Mouse (Mus musculus): Measurements from ENCODE around the gene Dnah10. TPM values are rescaled to one million over a fixed set of nuclear protein-coding genes. Genes with fewer than 3 reads are reported as not detected.

Dnah10 gene
- polyA plus RNA-seq, 1 experiment = not detected

DNA sequence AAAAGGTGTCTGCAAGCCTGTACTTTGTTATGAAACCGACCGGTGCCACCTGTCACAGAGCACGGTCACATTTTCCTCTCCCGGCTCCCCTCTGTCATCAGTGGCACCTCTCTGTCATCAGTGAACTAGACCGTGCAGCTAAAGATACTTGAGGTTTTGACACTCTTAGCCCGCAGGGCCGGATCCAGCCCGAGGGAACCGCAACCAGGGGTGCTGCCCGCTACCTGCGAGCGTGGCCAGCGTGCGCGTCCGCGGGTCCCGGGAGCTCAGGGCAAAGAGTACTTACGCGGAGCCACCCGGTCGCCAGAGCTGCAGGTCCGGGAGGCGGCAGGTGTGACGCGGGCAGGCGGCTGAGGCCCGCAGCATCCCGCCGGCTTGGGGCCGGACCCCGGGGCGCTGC lies 136.6 kb downstream of the Dnah10 start:
- TF ChIP-seq POLR2A (IDR thresholded peaks at IDR 0.05; ENCODE audit: borderline replicate concordance, low read depth, low read length) (no peak), CTCF (IDR thresholded peaks at IDR 0.05; ENCODE audit: low read depth, low read length) (no peak)
- Histone ChIP-seq H3K4me3 (ENCODE audit: insufficient read depth, low read length) (peak overlapping the region; percentile 78), H3K4me1 (ENCODE audit: control insufficient read depth, insufficient read depth, low read length) (peaks cover 8% of the 10 kb centered on the region), H3K27ac (ENCODE audit: insufficient read depth, low read depth, low read length) (no peak overlapping the region)

GRCm38 (mm10) chr5:124862013-124862866 lies 137.4 kb downstream of the Dnah10 start, which contains the start of the genes Ccdc92 and Zfp664:
Gene Ccdc92, minus strand, starts transcription at chr5:124862424.
Gene Zfp664, plus strand, starts transcription at chr5:124862691.
- no peak within 1 kb of the TSS for H3K27ac ChIP-seq (ENCODE audit: insufficient read depth, low read depth, low read length)
- TF ChIP-seq CTCF (IDR thresholded peaks at IDR 0.05; ENCODE audit: low read depth, low read length) (no peak), POLR2A (IDR thresholded peaks at IDR 0.05; ENCODE audit: borderline replicate concordance, low read depth, low read length) (no peak)
- H3K4me3 ChIP-seq (ENCODE audit: insufficient read depth, low read length) = peak within 1 kb of the TSS; percentile 87
- H3K4me1 ChIP-seq (ENCODE audit: control insufficient read depth, insufficient read depth, low read length) = peaks cover 8% of the 10 kb centered on the region

DNA sequence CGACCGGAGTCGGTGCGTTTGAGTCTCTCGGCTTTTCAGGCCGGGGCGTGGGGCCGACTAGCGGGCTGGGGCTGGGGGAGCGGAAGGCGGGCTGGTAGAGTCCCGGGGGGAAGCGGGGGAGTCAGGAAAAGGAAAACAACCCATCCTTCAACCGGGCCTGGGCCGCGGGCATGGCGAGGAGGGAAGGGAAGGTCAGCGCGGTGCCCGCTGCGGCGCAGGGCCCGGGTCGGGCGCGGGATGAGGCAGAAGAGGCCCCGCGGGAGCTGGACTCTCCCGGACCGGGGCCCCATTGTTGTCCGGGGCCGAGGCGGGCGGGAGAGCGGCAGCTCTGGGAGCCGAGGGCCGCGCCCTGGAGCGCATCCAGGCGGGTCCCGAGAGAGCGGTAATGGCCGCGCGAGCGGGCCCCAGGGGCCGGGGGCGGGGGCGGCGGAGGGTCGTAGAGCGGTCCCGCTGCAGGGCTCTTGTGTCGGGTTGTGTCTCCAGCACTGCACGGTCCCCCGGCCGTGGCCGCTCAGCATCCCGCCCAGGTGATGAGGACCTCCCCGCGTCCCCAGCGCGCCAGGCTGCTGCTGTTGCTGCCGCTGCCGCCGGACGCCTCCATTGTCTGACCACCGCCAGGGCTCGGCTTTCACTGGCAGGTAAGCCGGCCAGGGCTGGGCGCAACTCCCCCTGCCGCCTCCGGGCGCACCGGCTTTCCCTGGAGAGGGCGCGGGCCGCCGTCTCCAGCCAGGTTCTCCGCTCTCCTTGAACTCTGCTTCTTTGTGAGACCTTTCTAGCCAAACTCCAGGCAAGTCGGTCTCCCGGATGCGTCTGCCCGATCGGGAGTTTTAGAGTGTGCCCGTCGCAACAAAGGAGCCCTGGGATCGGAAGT lies 138.2 kb downstream of the Dnah10 start:
- Histone ChIP-seq H3K4me3 (ENCODE audit: insufficient read depth, low read length) (peak overlapping the region; percentile 87), H3K27ac (ENCODE audit: insufficient read depth, low read depth, low read length) (no peak overlapping the region), H3K4me1 (ENCODE audit: control insufficient read depth, insufficient read depth, low read length) (peaks cover 8% of the 10 kb centered on the region)
- TF ChIP-seq CTCF (IDR thresholded peaks at IDR 0.05; ENCODE audit: low read depth, low read length) (no peak), POLR2A (IDR thresholded peaks at IDR 0.05; ENCODE audit: borderline replicate concordance, low read depth, low read length) (no peak)

DNA sequence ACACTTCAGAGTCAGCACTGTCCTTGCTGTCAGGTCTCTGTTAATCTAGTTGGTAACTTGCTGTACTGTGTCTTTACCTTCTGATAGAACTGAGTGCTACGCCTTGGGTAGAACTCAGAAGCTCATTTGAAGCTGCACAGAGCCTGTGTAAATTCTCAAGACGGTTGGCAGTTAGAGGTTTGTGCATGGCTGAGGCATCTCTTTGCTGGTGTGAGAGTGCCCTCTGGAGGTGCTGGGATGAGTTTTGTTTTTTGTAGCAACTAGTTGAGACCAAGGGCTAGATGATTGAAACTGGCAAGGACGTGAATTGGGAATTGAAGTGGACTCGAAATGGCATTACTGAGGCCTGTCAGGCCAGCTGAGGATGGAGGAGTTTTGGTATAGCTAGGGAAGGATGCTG lies 144.1 kb downstream of the Dnah10 start:
- Histone ChIP-seq H3K4me3 (ENCODE audit: insufficient read depth, low read length) (no peak overlapping the region), H3K27ac (ENCODE audit: insufficient read depth, low read depth, low read length) (no peak overlapping the region), H3K4me1 (ENCODE audit: control insufficient read depth, insufficient read depth, low read length) (peaks cover 16% of the 10 kb centered on the region)
- TF ChIP-seq POLR2A (IDR thresholded peaks at IDR 0.05; ENCODE audit: borderline replicate concordance, low read depth, low read length) = no peak
- TF ChIP-seq CTCF (IDR thresholded peaks at IDR 0.05; ENCODE audit: low read depth, low read length) = peak; percentile 39

DNA sequence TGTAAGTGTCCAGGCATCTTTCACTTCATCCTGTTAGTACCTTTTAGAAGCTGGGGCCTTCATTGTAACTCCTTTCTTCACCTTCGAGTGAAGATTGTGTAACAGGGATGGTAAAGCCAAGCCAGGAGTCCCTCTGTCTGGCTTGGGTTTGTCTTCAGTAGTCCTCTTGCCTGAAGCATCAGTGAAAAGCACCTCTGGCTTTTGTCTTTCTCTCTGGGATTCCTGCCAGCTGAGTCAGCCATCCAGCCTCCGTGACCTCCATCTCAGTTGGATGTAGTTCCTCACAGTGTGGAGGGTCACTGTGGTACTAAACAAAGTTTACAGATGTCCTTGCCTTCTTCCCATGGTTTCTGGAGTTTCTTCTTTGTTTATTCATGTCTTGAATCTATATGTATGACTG lies 147.1 kb downstream of the Dnah10 start:
- H3K4me3 ChIP-seq (ENCODE audit: insufficient read depth, low read length) = no peak overlapping the region
- no peak overlapping the region for H3K27ac ChIP-seq (ENCODE audit: insufficient read depth, low read depth, low read length)
- peaks cover 16% of the 10 kb centered on the region for H3K4me1 ChIP-seq (ENCODE audit: control insufficient read depth, insufficient read depth, low read length)
- TF ChIP-seq POLR2A (IDR thresholded peaks at IDR 0.05; ENCODE audit: borderline replicate concordance, low read depth, low read length) = no peak

GRCm38 (mm10) chr5:124873096-124873495 lies 148.2 kb downstream of the Dnah10 start:
- no peak overlapping the region for H3K4me3 ChIP-seq (ENCODE audit: insufficient read depth, low read length)
- H3K4me1 ChIP-seq (ENCODE audit: control insufficient read depth, insufficient read depth, low read length) = peaks cover 16% of the 10 kb centered on the region
- no peak for TF ChIP-seq CTCF (IDR thresholded peaks at IDR 0.05; ENCODE audit: low read depth, low read length)
- no peak for TF ChIP-seq POLR2A (IDR thresholded peaks at IDR 0.05; ENCODE audit: borderline replicate concordance, low read depth, low read length)
- H3K27ac ChIP-seq (ENCODE audit: insufficient read depth, low read depth, low read length) = no peak overlapping the region

GRCm38 (mm10) chr5:124873890-124874601 lies 149.2 kb downstream of the Dnah10 start:
- no peak overlapping the region for H3K27ac ChIP-seq (ENCODE audit: insufficient read depth, low read depth, low read length)
- TF ChIP-seq CTCF (IDR thresholded peaks at IDR 0.05; ENCODE audit: low read depth, low read length) (no peak), POLR2A (IDR thresholded peaks at IDR 0.05; ENCODE audit: borderline replicate concordance, low read depth, low read length) (no peak)
- no peak overlapping the region for H3K4me3 ChIP-seq (ENCODE audit: insufficient read depth, low read length)
- H3K4me1 ChIP-seq (ENCODE audit: control insufficient read depth, insufficient read depth, low read length) = peaks cover 16% of the 10 kb centered on the region

- no peak for TF ChIP-seq POLR2A (IDR thresholded peaks at IDR 0.05; ENCODE audit: borderline replicate concordance, low read depth, low read length)
- no peak for TF ChIP-seq CTCF (IDR thresholded peaks at IDR 0.05; ENCODE audit: low read depth, low read length)
- Histone ChIP-seq H3K27ac (ENCODE audit: insufficient read depth, low read depth, low read length) (no peak overlapping the region), H3K4me3 (ENCODE audit: insufficient read depth, low read length) (no peak overlapping the region), H3K4me1 (ENCODE audit: control insufficient read depth, insufficient read depth, low read length) (no peaks in the 10 kb centered on the region)
Observed at GRCm38 (mm10) chr5:124879251-124879650, 154.4 kb downstream of the Dnah10 start.

DNA sequence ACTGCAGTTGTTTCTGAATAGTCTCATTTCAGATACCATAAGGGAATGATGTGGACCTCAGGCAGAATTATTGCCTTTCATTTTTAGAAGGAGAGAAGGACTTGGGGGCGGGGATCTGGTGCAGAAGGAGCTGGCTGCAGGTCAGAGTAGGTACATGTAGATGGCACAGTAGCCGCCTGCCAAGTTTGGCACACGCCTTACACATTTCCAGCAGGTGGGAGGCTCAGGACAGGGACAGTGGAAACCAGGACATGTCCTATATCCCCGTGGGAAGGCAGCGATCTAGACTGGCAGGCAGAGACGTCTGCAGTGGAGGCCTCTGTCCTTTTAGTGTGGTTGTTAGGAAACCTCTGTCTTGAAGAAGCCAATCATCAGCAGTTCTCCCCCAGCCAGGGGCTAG lies 154.9 kb downstream of the Dnah10 start:
- Histone ChIP-seq H3K4me1 (ENCODE audit: control insufficient read depth, insufficient read depth, low read length) (no peaks in the 10 kb centered on the region), H3K4me3 (ENCODE audit: insufficient read depth, low read length) (no peak overlapping the region), H3K27ac (ENCODE audit: insufficient read depth, low read depth, low read length) (no peak overlapping the region)
- no peak for TF ChIP-seq CTCF (IDR thresholded peaks at IDR 0.05; ENCODE audit: low read depth, low read length)
- TF ChIP-seq POLR2A (IDR thresholded peaks at IDR 0.05; ENCODE audit: borderline replicate concordance, low read depth, low read length) = no peak

Measured in bone marrow macrophage, adult 2 months (primary cell).